Mouse (Mus musculus): ENCODE data around the gene Slc9a2.

The Slc9a2 gene

GRCm38 (mm10) chr1:40705099-40705498 is 24.7 kb downstream of the Slc9a2 start:
- DNase-seq (ENCODE audit: low read depth, low spot score) = no peak

- no peak for DNase-seq (ENCODE audit: low read depth, low spot score)
These were observed 34.6 kb downstream of the Slc9a2 start for GRCm38 (mm10) chr1:40714950-40715349.

- peak; percentile 6 for DNase-seq (ENCODE audit: low read depth, low spot score)
These were observed 45.7 kb downstream of the Slc9a2 start for GRCm38 (mm10) chr1:40726051-40726450.

- DNase-seq (ENCODE audit: low read depth, low spot score) = no peak
These were observed 47.0 kb downstream of the Slc9a2 start for GRCm38 (mm10) chr1:40727404-40727803.

GRCm38 (mm10) chr1:40728636-40729035 is 48.3 kb downstream of the Slc9a2 start:
- DNase-seq (ENCODE audit: low read depth, low spot score) = no peak

- no peak for DNase-seq (ENCODE audit: low read depth, low spot score)
These were observed 57.3 kb downstream of the Slc9a2 start for GRCm38 (mm10) chr1:40737671-40738070.

GRCm38 (mm10) chr1:40738246-40738645 is 57.9 kb downstream of the Slc9a2 start:
- peak; percentile 33 for DNase-seq (ENCODE audit: low read depth, low spot score)

- no peak for DNase-seq (ENCODE audit: low read depth, low spot score)
These were observed 60.4 kb downstream of the Slc9a2 start for GRCm38 (mm10) chr1:40740739-40741138.

GRCm38 (mm10) chr1:40746089-40746488 is 65.7 kb downstream of the Slc9a2 start:
- no peak for DNase-seq (ENCODE audit: low read depth, low spot score)

GRCm38 (mm10) chr1:40759751-40760445 is 79.5 kb downstream of the Slc9a2 start:
- no peak for DNase-seq (ENCODE audit: low read depth, low spot score)

GRCm38 (mm10) chr1:40764042-40764441 is 83.7 kb downstream of the Slc9a2 start:
- no peak for DNase-seq (ENCODE audit: low read depth, low spot score)

GRCm38 (mm10) chr1:40764701-40765275 is 84.4 kb downstream of the Slc9a2 start:
- DNase-seq (ENCODE audit: low read depth, low spot score) = no peak

GRCm38 (mm10) chr1:40765521-40765920 is 85.1 kb downstream of the Slc9a2 start:
- no peak for DNase-seq (ENCODE audit: low read depth, low spot score)

- no peak for DNase-seq (ENCODE audit: low read depth, low spot score)
These were observed 87.2 kb downstream of the Slc9a2 start for GRCm38 (mm10) chr1:40767588-40767987.

- peak; percentile 70 for DNase-seq (ENCODE audit: low read depth, low spot score)
These were observed 88.2 kb downstream of the Slc9a2 start for GRCm38 (mm10) chr1:40768606-40769005.

- no peak for DNase-seq (ENCODE audit: low read depth, low spot score)
These were observed 89.0 kb downstream of the Slc9a2 start for GRCm38 (mm10) chr1:40769331-40769894.

- DNase-seq (ENCODE audit: low read depth, low spot score) = no peak
These were observed 91.0 kb downstream of the Slc9a2 start for GRCm38 (mm10) chr1:40771196-40771970.

- no peak for DNase-seq (ENCODE audit: low read depth, low spot score)
These were observed 92.9 kb downstream of the Slc9a2 start for GRCm38 (mm10) chr1:40773234-40773633.

GRCm38 (mm10) chr1:40774040-40774439 is 93.7 kb downstream of the Slc9a2 start:
- DNase-seq (ENCODE audit: low read depth, low spot score) = no peak

GRCm38 (mm10) chr1:40776102-40776501 is 95.7 kb downstream of the Slc9a2 start:
- no peak for DNase-seq (ENCODE audit: low read depth, low spot score)

- DNase-seq (ENCODE audit: low read depth, low spot score) = no peak
These were observed 96.4 kb downstream of the Slc9a2 start for GRCm38 (mm10) chr1:40776763-40777162.

- DNase-seq (ENCODE audit: low read depth, low spot score) = no peak
These were observed 103.1 kb downstream of the Slc9a2 start for GRCm38 (mm10) chr1:40783450-40783849.
